Mouse (Mus musculus): ENCODE measurements around the gene Slc35f3. TPM values are rescaled to one million over a fixed set of nuclear protein-coding genes. Genes with fewer than 3 reads are reported as not detected.

Slc35f3 gene
- polyA plus RNA-seq (2015; fragmentation: Nextera tagmentation; extraction: Ambion mirVana): 0.10 and 0.12 TPM in 2 replicates

GRCm38 (mm10) chr8:126298296-126299093, at the start of gene Slc35f3:
Slc35f3 (plus strand) TSS chr8:126298558.
- H3K27ac ChIP-seq (replicated peaks): no peak within 1 kb of the TSS
- H3K36me3 ChIP-seq: no peaks in the 10 kb centered on the region
- H3K9ac ChIP-seq: peak within 1 kb of the TSS; percentile 68
- WGBS: 2% methylated on average over 72 of the region's 72 CpGs
- H3K27me3 ChIP-seq (replicated peaks): peaks cover 67% of the 10 kb centered on the region
- ATAC-seq (ENCODE audit: extremely low read depth, insufficient number of reproducible peaks, low FRiP score, low TSS enrichment): no peak
- no peaks in the 10 kb centered on the region for H3K9me3 ChIP-seq
- H3K4me3 ChIP-seq: peak within 1 kb of the TSS; percentile 58
- H3K4me1 ChIP-seq: peaks cover 9% of the 10 kb centered on the region; the same call in 1 of the 2 replicates
- peak within 1 kb of the TSS; percentile 93 for H3K4me2 ChIP-seq

DNA sequence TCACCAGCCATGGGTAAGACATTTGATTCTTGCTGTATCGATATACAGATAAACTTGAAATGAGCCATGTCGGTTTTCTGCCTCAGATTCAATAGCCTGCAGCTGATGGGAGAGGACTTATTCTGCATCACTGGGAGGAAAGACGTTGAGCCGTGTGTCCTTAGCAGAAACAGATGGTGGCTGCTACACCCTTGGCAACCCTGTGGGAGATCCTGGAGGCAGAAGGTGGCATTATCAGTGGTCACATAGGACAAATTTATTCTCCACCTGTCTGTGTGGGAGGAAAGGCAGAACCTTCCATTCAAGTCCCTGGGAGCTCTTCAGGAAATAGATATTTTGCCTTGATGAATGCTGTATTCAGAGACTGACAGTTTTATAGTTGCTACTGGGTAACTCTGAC, 47.9 kb upstream of the Slc35f3 start:
- no peak overlapping the region for H3K27ac ChIP-seq (replicated peaks)
- 76% methylated on average over 4 of the region's 4 CpGs for WGBS
- H3K36me3 ChIP-seq: no peaks in the 10 kb centered on the region
- no peak for ATAC-seq (ENCODE audit: extremely low read depth, insufficient number of reproducible peaks, low FRiP score, low TSS enrichment)
- H3K4me2 ChIP-seq: no peak overlapping the region
- H3K4me1 ChIP-seq: no peaks in the 10 kb centered on the region
- H3K9ac ChIP-seq: no peak overlapping the region
- H3K27me3 ChIP-seq (replicated peaks): peaks cover 24% of the 10 kb centered on the region; the same call in 1 of the 2 replicates
- H3K9me3 ChIP-seq: no peaks in the 10 kb centered on the region
- H3K4me3 ChIP-seq: no peak overlapping the region

DNA sequence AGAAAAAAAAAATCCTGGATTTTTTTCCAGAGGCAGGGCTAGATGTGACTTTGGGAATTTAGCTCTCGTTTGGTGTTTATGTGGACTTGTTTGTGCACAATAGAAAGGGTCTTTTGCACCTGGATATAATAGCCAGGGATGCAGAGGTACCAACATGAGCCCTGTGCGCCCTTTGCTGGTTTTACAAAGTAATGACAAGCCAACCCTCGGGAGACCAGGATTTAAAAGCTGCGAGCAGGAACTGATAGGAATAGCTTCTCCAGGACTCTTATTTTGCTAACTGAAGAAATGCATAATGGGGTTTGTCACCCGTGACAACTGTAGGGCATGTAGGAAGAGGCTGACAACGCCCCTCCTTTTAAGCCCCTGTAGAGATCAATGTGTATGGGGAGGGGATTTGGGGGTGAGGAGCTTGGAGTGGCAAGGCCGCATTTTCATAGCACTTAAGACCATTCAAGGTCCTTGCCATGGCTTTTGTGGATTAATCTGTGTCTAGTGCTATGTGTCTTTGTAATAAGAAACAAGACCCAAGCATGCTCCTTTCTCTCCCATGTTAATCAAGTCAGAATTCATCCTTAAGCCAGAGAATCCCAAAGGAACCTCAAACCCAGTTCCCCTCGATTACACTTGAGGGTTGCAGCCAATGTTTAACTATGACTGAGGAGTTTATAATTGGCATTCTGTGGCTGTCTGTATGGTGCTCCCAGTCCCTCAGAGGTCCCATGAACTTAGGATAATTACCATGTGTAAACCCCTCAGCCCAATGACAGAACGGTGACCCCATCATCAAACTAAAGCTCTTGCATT, 41.6 kb upstream of the Slc35f3 start:
- Histone ChIP-seq H3K4me1 (peaks cover 5% of the 10 kb centered on the region; the same call in 1 of the 2 replicates), H3K9ac (no peak overlapping the region), H3K27ac (replicated peaks) (no peak overlapping the region), H3K4me3 (no peak overlapping the region), H3K36me3 (no peaks in the 10 kb centered on the region), H3K4me2 (no peak overlapping the region), H3K27me3 (replicated peaks) (peaks cover 57% of the 10 kb centered on the region), H3K9me3 (no peaks in the 10 kb centered on the region)
- WGBS: 46% methylated on average over 9 of the region's 9 CpGs
- no peak for ATAC-seq (ENCODE audit: extremely low read depth, insufficient number of reproducible peaks, low FRiP score, low TSS enrichment)

DNA sequence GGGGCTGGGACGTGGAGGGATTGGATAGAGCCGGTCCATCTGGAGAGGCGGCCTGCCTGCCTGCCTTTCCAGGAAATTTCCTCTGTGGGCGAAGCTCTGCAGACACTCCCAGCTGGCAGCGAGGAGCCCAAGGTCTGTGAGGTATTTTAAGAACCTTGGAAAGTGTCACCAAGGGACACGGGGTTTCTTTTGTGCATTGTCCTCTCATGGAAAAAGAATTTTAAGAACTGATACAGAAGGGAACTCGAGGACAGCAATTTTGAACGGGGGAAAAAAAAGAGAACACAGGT, 41.0 kb upstream of the Slc35f3 start:
- no peak for ATAC-seq (ENCODE audit: extremely low read depth, insufficient number of reproducible peaks, low FRiP score, low TSS enrichment)
- H3K4me1 ChIP-seq: peaks cover 5% of the 10 kb centered on the region; the same call in 1 of the 2 replicates
- H3K9ac ChIP-seq: no peak overlapping the region
- H3K4me3 ChIP-seq: no peak overlapping the region
- H3K27ac ChIP-seq (replicated peaks): no peak overlapping the region
- H3K36me3 ChIP-seq: no peaks in the 10 kb centered on the region
- H3K9me3 ChIP-seq: no peaks in the 10 kb centered on the region
- peaks cover 57% of the 10 kb centered on the region for H3K27me3 ChIP-seq (replicated peaks)
- 56% methylated on average over 8 of the region's 8 CpGs for WGBS
- H3K4me2 ChIP-seq: no peak overlapping the region

DNA sequence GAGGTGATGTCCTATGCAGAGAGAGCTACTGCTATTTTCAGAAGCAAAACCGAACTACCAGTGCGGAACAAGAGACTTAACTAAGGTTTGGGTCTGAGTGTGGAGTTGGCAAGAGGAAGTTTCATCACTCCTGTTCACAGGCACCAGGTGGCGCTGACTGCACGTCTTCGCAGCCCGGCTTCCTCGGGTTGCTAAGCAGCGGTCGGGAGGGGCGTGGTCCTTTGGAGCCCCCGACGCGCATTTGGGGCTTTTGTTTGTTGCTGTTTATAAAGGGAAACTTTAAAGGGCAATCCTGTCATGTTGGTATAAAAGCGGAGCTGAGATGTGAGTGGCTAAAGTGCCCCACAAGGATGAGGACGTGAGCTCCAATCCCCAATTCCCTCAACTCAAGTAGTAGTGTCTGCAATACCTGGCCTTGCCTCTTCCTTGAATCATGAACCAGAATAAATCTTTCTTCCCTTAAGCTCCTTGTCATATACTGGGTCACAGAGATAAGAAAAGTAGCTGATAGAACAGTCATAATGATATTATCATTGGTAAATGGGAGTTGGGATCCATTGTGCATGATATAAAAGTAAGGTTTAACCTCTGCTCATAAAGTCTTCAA, 40.1 kb upstream of the Slc35f3 start:
- Histone ChIP-seq H3K9me3 (no peaks in the 10 kb centered on the region), H3K4me3 (peak overlapping the region; percentile 19; the same call in 1 of the 2 replicates), H3K4me1 (peaks cover 5% of the 10 kb centered on the region; the same call in 1 of the 2 replicates), H3K9ac (no peak overlapping the region), H3K27ac (replicated peaks) (no peak overlapping the region), H3K36me3 (no peaks in the 10 kb centered on the region), H3K4me2 (peak overlapping the region; percentile 59), H3K27me3 (replicated peaks) (peaks cover 56% of the 10 kb centered on the region)
- WGBS: 4% methylated on average over 15 of the region's 15 CpGs
- no peak for ATAC-seq (ENCODE audit: extremely low read depth, insufficient number of reproducible peaks, low FRiP score, low TSS enrichment)

DNA sequence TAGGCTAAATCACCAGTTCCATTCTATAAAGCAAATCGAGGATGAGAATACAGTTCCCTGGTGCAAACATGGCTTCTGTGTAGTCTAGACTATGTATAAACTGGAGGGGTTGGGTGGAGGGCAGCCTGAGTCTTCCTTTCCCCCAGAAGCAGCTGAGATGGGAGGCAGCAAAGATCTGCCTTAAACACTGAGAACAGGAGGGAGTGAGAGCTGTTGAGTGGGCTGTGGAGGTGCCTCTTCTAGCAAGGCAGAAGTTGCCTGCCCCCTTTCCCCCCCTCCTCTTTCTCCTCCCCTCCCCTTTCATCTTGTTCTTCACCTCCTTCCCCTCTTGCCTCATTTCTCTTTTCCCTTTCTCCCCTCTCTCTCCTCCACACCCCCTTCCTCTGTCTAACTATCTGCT, 33.2 kb upstream of the Slc35f3 start:
- no peak overlapping the region for H3K27ac ChIP-seq (replicated peaks)
- peaks cover 4% of the 10 kb centered on the region; the same call in 1 of the 2 replicates for H3K27me3 ChIP-seq (replicated peaks)
- H3K9me3 ChIP-seq: no peaks in the 10 kb centered on the region
- WGBS: 65% methylated on average over 1 of the region's 1 CpGs
- H3K36me3 ChIP-seq: no peaks in the 10 kb centered on the region
- H3K4me3 ChIP-seq: no peak overlapping the region
- no peak overlapping the region for H3K9ac ChIP-seq
- no peak for ATAC-seq (ENCODE audit: extremely low read depth, insufficient number of reproducible peaks, low FRiP score, low TSS enrichment)
- no peaks in the 10 kb centered on the region for H3K4me1 ChIP-seq
- no peak overlapping the region for H3K4me2 ChIP-seq

GRCm38 (mm10) chr8:126267118-126267517, 31.2 kb upstream of the Slc35f3 start:
- Histone ChIP-seq H3K4me2 (no peak overlapping the region), H3K27me3 (replicated peaks) (peaks cover 4% of the 10 kb centered on the region; the same call in 1 of the 2 replicates), H3K9ac (no peak overlapping the region), H3K4me3 (no peak overlapping the region), H3K27ac (replicated peaks) (no peak overlapping the region), H3K9me3 (no peaks in the 10 kb centered on the region), H3K36me3 (no peaks in the 10 kb centered on the region), H3K4me1 (no peaks in the 10 kb centered on the region)
- 23% methylated on average over 8 of the region's 8 CpGs for WGBS
- no peak for ATAC-seq (ENCODE audit: extremely low read depth, insufficient number of reproducible peaks, low FRiP score, low TSS enrichment)

GRCm38 (mm10) chr8:126269733-126270132, 28.6 kb upstream of the Slc35f3 start:
- H3K4me1 ChIP-seq: no peaks in the 10 kb centered on the region
- H3K4me2 ChIP-seq: no peak overlapping the region
- H3K9ac ChIP-seq: no peak overlapping the region
- peaks cover 2% of the 10 kb centered on the region; the same call in 1 of the 2 replicates for H3K27me3 ChIP-seq (replicated peaks)
- H3K27ac ChIP-seq (replicated peaks): no peak overlapping the region
- ATAC-seq (ENCODE audit: extremely low read depth, insufficient number of reproducible peaks, low FRiP score, low TSS enrichment): no peak
- no peaks in the 10 kb centered on the region for H3K9me3 ChIP-seq
- no peaks in the 10 kb centered on the region for H3K36me3 ChIP-seq
- no peak overlapping the region for H3K4me3 ChIP-seq
- 46% methylated on average over 6 of the region's 6 CpGs for WGBS

DNA sequence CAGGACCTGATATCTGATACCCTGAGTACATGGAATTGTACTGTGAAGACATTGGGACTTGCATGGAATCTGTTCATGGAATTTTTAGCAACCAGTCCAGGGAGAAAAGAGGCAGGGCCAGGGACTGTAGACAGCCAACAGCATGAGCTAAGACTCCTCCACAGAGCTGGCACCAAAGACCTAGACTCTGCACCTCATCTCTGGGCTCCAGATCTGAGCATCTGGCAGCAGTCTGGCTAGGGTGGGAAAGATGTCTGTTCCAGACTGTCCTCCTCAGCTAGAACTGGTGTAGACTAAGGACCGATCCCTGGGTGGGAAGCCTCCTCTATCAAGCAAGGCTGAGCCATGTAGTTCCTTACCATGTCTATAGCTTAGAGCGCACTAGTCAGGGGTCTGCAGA, 25.9 kb upstream of the Slc35f3 start:
- no peaks in the 10 kb centered on the region for H3K27me3 ChIP-seq (replicated peaks)
- ATAC-seq (ENCODE audit: extremely low read depth, insufficient number of reproducible peaks, low FRiP score, low TSS enrichment): no peak
- 87% methylated on average over 2 of the region's 2 CpGs for WGBS
- H3K4me2 ChIP-seq: no peak overlapping the region
- no peaks in the 10 kb centered on the region for H3K4me1 ChIP-seq
- no peak overlapping the region for H3K27ac ChIP-seq (replicated peaks)
- H3K36me3 ChIP-seq: no peaks in the 10 kb centered on the region
- H3K9ac ChIP-seq: no peak overlapping the region
- H3K4me3 ChIP-seq: no peak overlapping the region
- H3K9me3 ChIP-seq: no peaks in the 10 kb centered on the region

DNA sequence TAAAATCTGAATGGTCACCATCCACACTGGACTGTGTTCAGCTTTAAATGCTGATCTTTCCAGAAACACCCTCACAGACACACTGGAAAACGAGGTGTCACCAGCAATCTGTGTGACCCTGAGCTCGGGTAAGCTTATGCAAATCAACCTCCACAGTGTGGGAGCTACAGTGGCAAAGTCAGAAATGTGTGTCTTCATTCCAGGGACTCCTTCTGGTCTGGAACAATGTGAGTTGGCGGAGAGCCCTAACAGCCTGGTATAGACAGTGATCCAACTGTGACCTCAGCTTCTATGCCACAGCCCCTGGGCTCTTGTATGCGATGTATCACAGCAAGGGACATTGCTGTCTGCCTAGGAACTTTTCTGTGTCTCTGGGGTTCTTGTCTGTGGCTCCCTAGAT, 25.3 kb upstream of the Slc35f3 start:
- WGBS: 54% methylated on average over 4 of the region's 4 CpGs
- H3K27ac ChIP-seq (replicated peaks): no peak overlapping the region
- H3K4me1 ChIP-seq: no peaks in the 10 kb centered on the region
- no peaks in the 10 kb centered on the region for H3K27me3 ChIP-seq (replicated peaks)
- H3K4me3 ChIP-seq: no peak overlapping the region
- H3K36me3 ChIP-seq: no peaks in the 10 kb centered on the region
- ATAC-seq (ENCODE audit: extremely low read depth, insufficient number of reproducible peaks, low FRiP score, low TSS enrichment): no peak
- no peak overlapping the region for H3K4me2 ChIP-seq
- no peaks in the 10 kb centered on the region for H3K9me3 ChIP-seq
- no peak overlapping the region for H3K9ac ChIP-seq

DNA sequence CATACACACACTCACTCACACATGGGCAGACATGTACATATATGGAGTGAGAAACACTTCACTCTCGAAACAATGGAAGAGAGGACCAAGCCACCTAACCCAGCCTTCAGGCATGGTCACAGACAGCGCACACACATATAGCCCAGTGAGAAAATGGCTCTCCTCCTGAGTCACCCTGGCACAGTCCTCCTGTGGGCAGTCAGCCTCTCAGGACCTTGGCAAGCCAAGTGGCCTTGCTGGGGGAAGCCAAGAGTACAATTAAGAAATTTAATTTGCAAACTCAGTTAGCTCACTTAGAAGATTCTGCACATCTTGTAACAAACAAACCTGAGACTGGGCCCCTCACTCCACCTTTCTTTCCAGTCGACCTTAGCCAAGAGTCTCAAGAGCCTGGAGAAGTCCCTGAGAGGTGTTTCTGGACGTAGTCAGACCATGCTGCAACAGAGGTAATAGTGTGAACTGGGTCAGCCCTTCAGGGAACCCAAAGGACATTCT, 23.4 kb upstream of the Slc35f3 start:
- H3K9me3 ChIP-seq: no peaks in the 10 kb centered on the region
- H3K4me2 ChIP-seq: no peak overlapping the region
- H3K27ac ChIP-seq (replicated peaks): no peak overlapping the region
- H3K4me3 ChIP-seq: no peak overlapping the region
- no peaks in the 10 kb centered on the region for H3K36me3 ChIP-seq
- no peak overlapping the region for H3K9ac ChIP-seq
- H3K4me1 ChIP-seq: no peaks in the 10 kb centered on the region
- H3K27me3 ChIP-seq (replicated peaks): no peaks in the 10 kb centered on the region; the same call in 1 of the 2 replicates
- WGBS: 49% methylated on average over 4 of the region's 4 CpGs
- no peak for ATAC-seq (ENCODE audit: extremely low read depth, insufficient number of reproducible peaks, low FRiP score, low TSS enrichment)
